Mouse (Mus musculus) limb, embryonic 10.5 days (tissue): ENCODE data around the gene Traf1. TPM values are rescaled to one million over a fixed set of nuclear protein-coding genes. Genes with fewer than 3 reads are reported as not detected.
A peak's percentile ranks its signal among the peaks of the same experiment; 100 is the strongest.

Experiments
- DNase-seq: peaks from one replicate; pipeline ENCODE4 v3.0.0-alpha.2; 2017; ENCODE audit warnings: low spot score
- H3K27ac ChIP-seq: fragments of 300-500 bp; sonication (generic); 2 replicates; pipeline ENCODE4 v1.5.1; 2016; ENCODE audit warnings: mild to moderate bottlenecking
- H3K27me3 ChIP-seq: fragments of 300-500 bp; sonication (generic); 2 replicates; pipeline ENCODE4 v1.6.1; 2016; ENCODE audit warnings: low read depth, mild to moderate bottlenecking; ENCODE audit not compliant: poor library complexity, severe bottlenecking
- H3K36me3 ChIP-seq: fragments of 300-500 bp; sonication (generic); 2 replicates; pipeline ENCODE4 v1.6.1; 2016; ENCODE audit warnings: mild to moderate bottlenecking, moderate library complexity
- H3K4me1 ChIP-seq: fragments of 300-500 bp; sonication (generic); 2 replicates; pipeline ENCODE4 v1.6.1; 2016
- H3K4me3 ChIP-seq: fragments of 300-500 bp; sonication (generic); 2 replicates; pipeline ENCODE4 v1.5.1; 2016; ENCODE audit warnings: mild to moderate bottlenecking, moderate library complexity
- H3K9me3 ChIP-seq: fragments of 300-500 bp; sonication (generic); replicated peaks from 2 replicates; pipeline ENCODE4 v1.6.1; 2016; ENCODE audit warnings: mild to moderate bottlenecking
- WGBS: fragments of 180-500 bp; shearing (Covaris S2); methylation state at CpG from one replicate; pipeline ENCODE4 v1.1.7; 2016; 5-methylcytosine and 5-hydroxymethylcytosine counted together
- polyA plus RNA-seq: library from polyadenylated mRNA; unstranded; fragments of >200 nt; fragmentation: Nextera tagmentation; extraction: Ambion mirVana; gene quantifications from 2 replicates; pipeline ENCODE4 v1.2.1, GENCODE M21; 2016

Traf1 gene
- polyA plus RNA-seq, 1 experiment from 2014 or later = not detected

DNA sequence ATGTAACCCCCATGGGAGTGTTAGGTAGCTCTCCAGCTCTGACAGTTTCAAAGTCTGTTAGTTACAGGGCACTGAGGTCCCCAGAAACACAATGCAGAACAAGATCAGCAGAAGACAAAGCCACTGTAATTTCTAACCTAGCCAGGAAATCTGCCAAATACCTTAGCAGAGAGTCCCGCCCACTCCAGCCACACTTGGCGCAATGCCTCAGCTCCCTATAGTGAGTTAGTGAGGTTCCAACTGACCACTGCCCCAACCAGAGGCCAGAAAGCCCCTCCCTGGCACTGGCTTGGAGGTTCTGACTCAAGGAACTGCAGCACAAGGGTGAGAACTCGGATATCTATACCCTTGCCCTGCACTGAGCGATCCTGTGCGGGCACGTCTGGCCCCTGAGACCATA is 58.8 kb downstream of the Traf1 start:
- no peaks in the 10 kb centered on the region for H3K36me3 ChIP-seq
- peaks cover 21% of the 10 kb centered on the region for H3K4me1 ChIP-seq
- no peak overlapping the region for H3K27ac ChIP-seq
- H3K27me3 ChIP-seq = peaks cover 16% of the 10 kb centered on the region
- no peak for DNase-seq
- 89% methylated on average over 6 of the region's 6 CpGs for WGBS
- no peaks in the 10 kb centered on the region for H3K9me3 ChIP-seq
- H3K4me3 ChIP-seq = no peak overlapping the region

DNA sequence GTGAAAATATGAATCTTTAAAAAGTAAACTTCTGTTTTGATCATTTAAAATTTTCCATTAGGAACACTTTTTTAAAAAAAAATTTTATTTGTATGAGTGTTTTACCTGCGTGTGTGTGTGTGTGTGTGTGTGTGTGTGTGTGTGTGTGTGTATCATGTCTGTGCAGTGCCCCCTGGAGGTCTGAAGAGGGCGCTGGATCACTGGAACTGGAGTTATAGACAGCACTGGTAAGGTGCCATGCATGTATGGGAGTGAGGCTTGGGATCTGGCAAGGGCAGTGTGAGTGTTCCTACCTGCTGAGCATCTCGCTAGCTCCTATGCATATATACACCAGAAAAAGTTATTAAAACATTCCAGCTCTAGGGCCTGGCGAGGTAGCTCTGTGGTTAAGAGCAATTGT is 59.8 kb downstream of the Traf1 start:
- H3K4me3 ChIP-seq = no peak overlapping the region
- H3K27me3 ChIP-seq = peaks cover 14% of the 10 kb centered on the region
- H3K9me3 ChIP-seq = no peaks in the 10 kb centered on the region
- 72% methylated on average over 4 of the region's 4 CpGs for WGBS
- no peak for DNase-seq
- no peak overlapping the region for H3K27ac ChIP-seq
- H3K36me3 ChIP-seq = no peaks in the 10 kb centered on the region
- H3K4me1 ChIP-seq = peaks cover 25% of the 10 kb centered on the region

DNA sequence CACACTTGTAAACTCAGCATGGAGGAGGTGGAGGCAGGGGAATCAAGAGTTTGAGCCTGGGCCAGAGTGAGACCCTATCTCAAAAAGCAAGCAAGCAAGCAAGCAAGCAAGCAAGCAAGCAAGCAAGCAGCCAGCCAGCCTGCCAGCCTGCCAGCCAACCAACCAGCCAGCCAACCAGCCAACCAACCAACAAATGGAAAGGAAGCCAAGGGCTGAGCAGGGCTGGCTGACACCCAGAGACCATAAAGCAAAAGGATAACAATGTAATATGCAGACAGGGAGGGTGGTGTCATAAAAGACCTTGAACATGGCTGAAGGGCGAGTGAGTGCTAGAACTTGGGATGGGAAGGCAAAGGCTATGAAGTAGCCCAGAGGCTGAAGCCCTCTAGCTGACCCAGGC is 61.2 kb downstream of the Traf1 start:
- DNase-seq = no peak
- H3K36me3 ChIP-seq = no peaks in the 10 kb centered on the region
- 78% methylated on average over 1 of the region's 1 CpGs for WGBS

DNA sequence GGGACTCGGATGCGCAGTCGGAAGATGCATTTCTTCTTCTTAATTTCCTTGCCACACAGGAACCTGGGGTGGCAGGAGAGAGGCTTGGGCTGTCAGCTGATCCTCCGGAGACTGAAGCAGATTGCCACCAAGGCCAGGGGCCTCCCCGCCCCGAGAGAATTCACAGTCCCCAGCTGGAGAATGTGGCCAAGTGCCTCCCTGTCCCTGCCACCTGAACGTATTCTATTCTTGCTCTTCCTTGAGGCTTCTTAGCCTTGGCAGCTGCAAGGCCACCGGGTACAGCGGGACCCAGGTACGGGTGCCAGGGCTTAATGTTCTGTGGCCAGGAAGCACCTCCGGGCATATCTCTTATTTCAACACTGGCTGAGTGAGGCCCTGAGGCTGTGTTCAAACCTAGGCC is 61.9 kb downstream of the Traf1 start:
- no peaks in the 10 kb centered on the region for H3K9me3 ChIP-seq
- H3K27me3 ChIP-seq = peaks cover 8% of the 10 kb centered on the region
- DNase-seq = no peak
- no peak overlapping the region for H3K4me3 ChIP-seq
- 82% methylated on average over 11 of the region's 11 CpGs for WGBS
- no peak overlapping the region for H3K27ac ChIP-seq
- H3K4me1 ChIP-seq = peaks cover 18% of the 10 kb centered on the region
- H3K36me3 ChIP-seq = no peaks in the 10 kb centered on the region

More for the DNA sequence above, 61.2 kb downstream of the Traf1 start:
- no peak overlapping the region for H3K27ac ChIP-seq
- H3K4me1 ChIP-seq = peaks cover 26% of the 10 kb centered on the region
- peaks cover 8% of the 10 kb centered on the region for H3K27me3 ChIP-seq
- no peaks in the 10 kb centered on the region for H3K9me3 ChIP-seq
- no peak overlapping the region for H3K4me3 ChIP-seq

DNA sequence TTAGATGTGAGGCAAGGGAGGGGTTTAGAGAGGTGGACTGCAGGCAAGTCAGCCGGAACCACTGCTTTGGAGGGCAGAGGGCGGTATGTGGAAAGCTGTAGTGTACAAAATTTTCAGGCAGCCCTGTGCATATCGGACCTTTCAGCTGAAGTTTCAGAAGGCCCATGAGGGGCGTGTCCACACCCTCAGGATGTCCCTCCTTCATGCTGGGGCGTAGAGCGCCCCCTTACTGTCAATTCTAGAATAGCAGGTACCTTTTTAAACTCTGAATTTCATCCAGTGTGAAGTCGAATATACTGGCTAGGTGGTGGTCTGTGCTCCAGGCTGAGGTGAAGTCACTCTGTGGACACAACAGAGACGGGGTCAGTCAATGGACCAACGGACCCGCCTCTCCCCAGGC is 63.8 kb downstream of the Traf1 start:
- 24% methylated on average over 10 of the region's 10 CpGs for WGBS
- peak; percentile 43 for DNase-seq

DNA sequence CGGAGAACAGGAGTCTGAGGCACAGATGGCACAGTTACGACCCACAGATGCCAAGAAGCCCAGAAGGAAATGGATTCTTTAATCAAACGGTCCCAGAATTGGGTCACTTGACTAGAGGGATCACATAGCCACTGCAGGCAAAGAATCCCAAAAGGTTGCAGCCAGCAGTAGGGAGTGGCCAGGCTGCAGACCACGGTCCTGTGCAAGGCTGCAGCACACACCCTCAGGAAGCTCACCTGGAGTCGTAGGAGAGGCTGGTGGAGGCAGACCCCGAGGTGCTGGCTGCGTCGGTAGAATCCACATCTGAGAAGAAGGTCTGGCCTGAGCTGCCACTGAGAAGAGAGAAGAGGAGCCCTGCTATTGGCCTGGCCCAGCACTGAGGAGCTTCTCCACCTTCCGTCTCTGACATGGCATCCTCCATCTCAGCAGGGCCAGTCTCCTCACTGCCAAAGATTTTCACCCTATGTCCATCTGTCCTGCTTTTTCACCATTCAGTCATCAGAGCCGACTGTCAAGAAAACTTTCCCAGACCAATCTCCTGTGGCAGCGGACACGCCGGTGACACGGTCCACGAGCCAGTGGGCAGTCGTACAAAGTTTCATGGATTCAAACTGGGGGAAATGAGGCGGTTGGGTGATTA is 64.6 kb downstream of the Traf1 start:
- Histone ChIP-seq H3K4me3 (no peak overlapping the region), H3K36me3 (no peaks in the 10 kb centered on the region), H3K4me1 (0 out of 2 replicates have a peak, but pooled peaks cover 9% of the 10 kb centered on the region), H3K27ac (no peak overlapping the region), H3K9me3 (no peaks in the 10 kb centered on the region), H3K27me3 (peaks cover 8% of the 10 kb centered on the region)
- 83% methylated on average over 17 of the region's 17 CpGs for WGBS
- no peak for DNase-seq

More for the DNA sequence above, 63.8 kb downstream of the Traf1 start:
- H3K9me3 ChIP-seq = no peaks in the 10 kb centered on the region
- no peaks in the 10 kb centered on the region for H3K36me3 ChIP-seq
- no peak overlapping the region for H3K27ac ChIP-seq
- H3K4me1 ChIP-seq = 0 out of 2 replicates have a peak, but pooled peaks cover 9% of the 10 kb centered on the region
- H3K4me3 ChIP-seq = no peak overlapping the region
- peaks cover 8% of the 10 kb centered on the region for H3K27me3 ChIP-seq

DNA sequence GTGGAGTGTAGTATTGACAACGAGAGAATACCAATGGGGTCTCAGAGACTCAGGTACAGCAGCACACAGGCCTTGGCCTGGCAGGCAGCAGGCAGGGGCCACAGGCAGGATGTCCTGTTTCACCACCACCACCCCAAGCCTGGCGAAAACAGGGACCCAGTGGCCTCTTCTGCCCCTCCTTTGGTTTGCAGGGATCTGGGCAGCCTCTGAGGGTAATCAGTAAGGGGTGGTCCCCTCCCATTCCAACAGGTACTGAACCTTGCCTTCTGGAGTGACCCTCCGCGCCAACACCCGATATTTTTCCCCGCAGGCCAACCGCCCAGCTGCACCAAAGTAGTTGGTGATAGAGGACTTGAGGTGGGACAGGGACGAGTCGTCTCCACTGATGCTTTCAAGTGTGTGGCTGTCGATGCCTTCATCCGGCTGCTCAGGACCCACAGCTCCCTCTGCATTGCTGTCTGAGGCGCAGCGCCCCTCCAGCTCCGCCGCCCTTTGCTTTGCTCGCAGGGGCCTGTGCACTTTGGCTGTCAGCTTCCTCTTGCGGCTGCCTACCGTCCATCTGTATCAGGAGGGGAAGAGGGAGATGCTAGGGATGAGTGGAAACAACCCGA is 66.0 kb downstream of the Traf1 start:
- H3K27ac ChIP-seq = no peak overlapping the region
- 80% methylated on average over 19 of the region's 19 CpGs for WGBS
- H3K9me3 ChIP-seq = no peaks in the 10 kb centered on the region
- H3K4me1 ChIP-seq = 0 out of 2 replicates have a peak, but pooled peaks cover 9% of the 10 kb centered on the region
- no peak overlapping the region for H3K4me3 ChIP-seq
- peaks cover 8% of the 10 kb centered on the region for H3K27me3 ChIP-seq
- no peaks in the 10 kb centered on the region for H3K36me3 ChIP-seq
- no peak for DNase-seq

DNA sequence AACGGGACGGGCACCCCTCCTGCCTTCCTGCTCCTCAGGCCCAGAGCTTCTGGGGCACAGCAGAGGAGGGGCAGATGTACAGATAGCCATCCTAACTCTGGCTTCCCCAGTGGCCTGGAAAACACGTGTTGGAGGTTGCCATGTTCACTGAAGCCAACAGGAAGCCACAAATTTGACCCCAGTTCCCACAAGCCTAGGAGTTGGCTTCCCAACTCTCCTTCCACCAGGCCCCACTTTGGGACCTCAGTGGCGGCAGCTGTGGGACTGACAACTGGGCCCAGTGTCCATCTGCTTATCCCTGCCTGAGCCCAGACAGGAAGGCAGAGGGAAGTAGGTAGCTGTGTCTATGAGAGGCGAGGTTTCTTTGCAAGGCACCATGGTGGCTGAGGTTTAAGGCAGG is 67.6 kb downstream of the Traf1 start:
- Histone ChIP-seq H3K4me1 (0 out of 2 replicates have a peak, but pooled peaks cover 9% of the 10 kb centered on the region), H3K27ac (no peak overlapping the region), H3K27me3 (peaks cover 8% of the 10 kb centered on the region), H3K36me3 (no peaks in the 10 kb centered on the region), H3K9me3 (no peaks in the 10 kb centered on the region), H3K4me3 (no peak overlapping the region)
- no peak for DNase-seq
- WGBS = 73% methylated on average over 5 of the region's 5 CpGs

Other genes with a start within 250 kb of the Traf1 start
- gene Gapvd1, start 206.5 kb downstream of the Traf1 start, polyA plus RNA-seq = 84.5 and 92.0 TPM in 2 replicates
- gene Hspa5, start 189.8 kb downstream of the Traf1 start, polyA plus RNA-seq = 841 and 852 TPM in 2 replicates
- gene Rabepk, start 161.9 kb downstream of the Traf1 start, polyA plus RNA-seq = 42.8 and 43.6 TPM in 2 replicates
- 69.7 and 81.2 TPM in 2 replicates for gene Fbxw2, start 135.5 kb downstream of the Traf1 start, polyA plus RNA-seq
- not detected in 2 replicates for gene Gm34653, start 128.8 kb downstream of the Traf1 start, polyA plus RNA-seq
- gene Cutal, start 87.4 kb downstream of the Traf1 start, polyA plus RNA-seq = 0.06 TPM in 1 of 2 replicates, not detected in the other
- 128 and 131 TPM in 2 replicates for gene Psmd5, start 86.8 kb downstream of the Traf1 start, polyA plus RNA-seq
- 0.50 and 0.60 TPM in 2 replicates for gene Phf19, start 47.7 kb downstream of the Traf1 start, polyA plus RNA-seq
- not detected in 2 replicates for gene Hc, start 99.7 kb upstream of the Traf1 start, polyA plus RNA-seq
- 0.45 TPM in 1 of 2 replicates, not detected in the other for gene AI182371, start 139.8 kb upstream of the Traf1 start, polyA plus RNA-seq
- gene Cntrl, start 147.7 kb upstream of the Traf1 start, polyA plus RNA-seq = 22.4 and 31.2 TPM in 2 replicates
- 206 and 229 TPM in 2 replicates for gene Rab14, start 239.3 kb upstream of the Traf1 start, polyA plus RNA-seq